Comparison of ENCODE assay signal across 8 mouse cellular contexts in genomic region chr19:45581257-45581656, GRCm38 (mm10). TPM values are rescaled to one million over a fixed set of nuclear protein-coding genes. Genes with fewer than 3 reads are reported as not detected.
DNase-seq lines count a peak whose midpoint lies in the region; ATAC-seq lines count a peak whose summit lies in the region.

No protein-coding gene starts in this region.

- intact Hi-C loops in left cerebral cortex, postnatal 14 days (cut with DNase I): no loop called here

- ATAC-seq in hematopoietic stem cell, adult 5-6 weeks (replicated peaks in 1 of 2; ENCODE audit: insufficient read depth in 1 of 2, low FRiP score in 2 of 2, low TSS enrichment in 1 of 2, low read depth in 1 of 2, poor library complexity in 2 of 2, severe bottlenecking in 2 of 2): peak; percentile 59 to 65
- peak; percentile 79 for ATAC-seq in megakaryocyte, adult 5-6 weeks (ENCODE audit: poor library complexity, severe bottlenecking)

- peak; percentile 56 to 77 for DNase-seq in cerebellum, postnatal 14 days
- no peak for DNase-seq in cerebellum, adult 8-10 months
- DNase-seq in left cerebral cortex, postnatal 14 days (ENCODE audit: low spot score in 2 of 2): peak; percentile 65 to 79
- DNase-seq in left cerebral cortex, adult 18-20 months (ENCODE audit: low spot score in 2 of 2): no peak
- DNase-seq in adrenal gland, postnatal 14 days: peak; percentile 79
- peak; percentile 50 to 68 for DNase-seq in thymus, postnatal 10 days (ENCODE audit: low spot score in 2 of 2)

RNA-seq across cellular contexts. Expression of gene Gm17018, which starts 20.8 kb away (rescaled TPM):
- total RNA-seq in left cerebral cortex, postnatal 14 days (2021): 10 to 100 TPM; 58.3 to 72.0 TPM
- total RNA-seq in left cerebral cortex, adult 18-20 months (2021): 10 to 100 TPM; 69.3 to 74.5 TPM
- total RNA-seq in adrenal gland, postnatal 14 days (2021): 21.1 and 22.6 TPM in 2 replicates
- 21.6 and 35.8 TPM in 2 replicates for total RNA-seq in hematopoietic stem cell, adult 5-6 weeks (2017)
- total RNA-seq in megakaryocyte, adult 5-6 weeks (2015): 22.6 and 23.8 TPM in 2 replicates
- total RNA-seq in megakaryocyte, adult 5-6 weeks (2017): 13.5 and 15.3 TPM in 2 replicates

RNA-seq across cellular contexts. Expression of gene Poll, which starts 20.9 kb away (rescaled TPM):
- 1 to 10 TPM; 7.6 to 7.7 TPM for total RNA-seq in left cerebral cortex, postnatal 14 days (2021)
- total RNA-seq in left cerebral cortex, adult 18-20 months (2021): 1 to 10 TPM; 9.4 to 9.6 TPM
- total RNA-seq in adrenal gland, postnatal 14 days (2021): 9.3 and 11.3 TPM in 2 replicates
- total RNA-seq in hematopoietic stem cell, adult 5-6 weeks (2017): 12.2 and 13.2 TPM in 2 replicates
- total RNA-seq in megakaryocyte, adult 5-6 weeks (2015): 3.2 and 3.7 TPM in 2 replicates
- 6.7 and 7.4 TPM in 2 replicates for total RNA-seq in megakaryocyte, adult 5-6 weeks (2017)

Comparison
In these comparisons a context has a peak if more than half of its experiments do, and no peak if none do; other contexts are left out.
1. DNase-seq: peak in cerebellum, postnatal 14 days (2 of 2), left cerebral cortex, postnatal 14 days (2 of 2), adrenal gland, postnatal 14 days (single experiment) and thymus, postnatal 10 days (2 of 2); none in cerebellum, adult 8-10 months (single experiment) and left cerebral cortex, adult 18-20 months (0 of 2).